Mouse (Mus musculus): Measurements from ENCODE around the gene Grin2a.

- TF ChIP-seq TAL1 (IDR thresholded peaks at IDR 0.05; ENCODE audit: low read length) (no peak), GATA1 (IDR thresholded peaks at IDR 0.05; ENCODE audit: low read length) (no peak)
Measured at GRCm38 (mm10) chr16:9588431-9588830, 406.9 kb downstream of the Grin2a start.
